Mouse (Mus musculus) forebrain, embryonic 13.5 days (tissue): ENCODE data around the gene Fam160a2. TPM values are rescaled to one million over a fixed set of nuclear protein-coding genes. Genes with fewer than 3 reads are reported as not detected.

ENCODE experiments used
- ATAC-seq: fragments of 200-750 bp; cut with Nextera tagmentation; 2 replicates; pipeline ENCODE4 v1.8.0; 2017
- H3K27ac ChIP-seq: fragments of 300-500 bp; sonication (generic); 2 replicates; pipeline ENCODE4 v1.5.1; 2015; ENCODE audit warnings: inconsistent platforms, mild to moderate bottlenecking, moderate library complexity
- H3K27me3 ChIP-seq: fragments of 300-500 bp; sonication (generic); 2 replicates; pipeline ENCODE4 v1.6.1; 2015; ENCODE audit warnings: mild to moderate bottlenecking, inconsistent platforms
- H3K36me3 ChIP-seq: fragments of 300-500 bp; sonication (generic); 2 replicates; pipeline ENCODE4 v1.6.1; 2015; ENCODE audit warnings: mild to moderate bottlenecking, inconsistent platforms; ENCODE audit not compliant: poor library complexity, severe bottlenecking
- H3K4me1 ChIP-seq: fragments of 300-500 bp; sonication (generic); 2 replicates; pipeline ENCODE4 v1.6.1; 2015; ENCODE audit warnings: inconsistent platforms
- H3K4me2 ChIP-seq: fragments of 300-500 bp; sonication (generic); 2 replicates; pipeline ENCODE4 v1.6.1; 2015; ENCODE audit warnings: inconsistent platforms, mild to moderate bottlenecking, moderate library complexity
- H3K4me3 ChIP-seq: fragments of 300-500 bp; sonication (generic); 2 replicates; pipeline ENCODE4 v1.5.1; 2015; ENCODE audit warnings: mild to moderate bottlenecking, inconsistent platforms
- H3K9ac ChIP-seq: fragments of 300-500 bp; sonication (generic); 2 replicates; pipeline ENCODE4 v1.6.1; 2015; ENCODE audit warnings: mild to moderate bottlenecking, inconsistent platforms
- H3K9me3 ChIP-seq: fragments of 300-500 bp; sonication (generic); replicated peaks from 2 replicates; pipeline ENCODE4 v1.6.1; 2016; ENCODE audit warnings: inconsistent platforms
- WGBS: fragments of 180-500 bp; shearing (Covaris S2); methylation state at CpG from one replicate; pipeline ENCODE4 v1.1.7; 2015; 5-methylcytosine and 5-hydroxymethylcytosine counted together
- polyA plus RNA-seq: library from polyadenylated mRNA; unstranded; fragments of >200 nt; fragmentation: Nextera tagmentation; extraction: Ambion mirVana; gene quantifications from 2 replicates; pipeline ENCODE4 v1.2.1, GENCODE M21; 2015

Fam160a2 gene
- polyA plus RNA-seq, result 44.9 and 45.5 TPM in 2 replicates

DNA sequence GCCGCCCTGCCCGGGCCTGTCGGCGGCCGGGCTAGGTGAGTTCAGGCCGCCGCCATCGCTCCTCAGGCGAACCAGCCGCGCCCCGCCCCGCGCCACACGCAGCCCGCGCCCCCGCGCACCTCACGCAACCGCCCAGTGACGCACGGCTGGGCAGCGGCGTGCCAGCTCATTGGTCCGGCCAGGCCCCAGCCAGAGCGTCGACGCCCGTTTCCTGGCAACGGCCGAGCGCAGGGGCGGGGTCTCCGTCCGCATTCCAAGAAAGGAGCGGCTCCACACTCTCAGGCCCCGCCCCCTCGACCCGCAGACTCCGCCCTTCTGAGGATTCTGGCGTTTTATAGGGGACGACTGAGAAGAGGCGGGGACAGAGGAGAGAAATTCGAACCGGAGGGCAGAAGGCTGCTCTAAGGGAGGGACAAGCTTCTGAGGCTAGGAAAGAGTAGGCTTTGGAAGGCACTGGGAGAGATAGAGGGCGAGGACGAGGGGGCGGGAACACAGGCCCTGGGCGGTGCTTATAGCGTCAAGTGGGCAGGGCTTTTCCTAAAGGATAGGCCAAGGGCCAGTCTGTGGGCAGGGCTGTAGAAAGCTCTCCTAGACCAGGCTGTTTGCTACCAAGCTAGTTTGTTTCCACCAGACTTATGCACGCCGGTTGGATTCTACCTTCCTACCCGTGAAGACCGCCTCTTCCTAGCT lies at the start of gene Fam160a2:
TSS of gene Fam160a2 (minus strand) at position 120 of the 690 bp plus-strand sequence.
- peak within 1 kb of the TSS; percentile 78 for H3K27ac ChIP-seq
- peaks cover 16% of the 10 kb centered on the region for H3K4me1 ChIP-seq
- H3K4me2 ChIP-seq, result peak within 1 kb of the TSS; percentile 90
- H3K36me3 ChIP-seq, result 0 out of 2 replicates have a peak, but pooled peaks cover 2% of the 10 kb centered on the region
- H3K4me3 ChIP-seq, result peak within 1 kb of the TSS; percentile 82
- H3K9me3 ChIP-seq, result no peaks in the 10 kb centered on the region
- no peaks in the 10 kb centered on the region for H3K27me3 ChIP-seq
- under 1% methylated on average over 43 of the region's 55 CpGs for WGBS
- peak; percentile 99 for ATAC-seq
- peak within 1 kb of the TSS; percentile 86 for H3K9ac ChIP-seq

DNA sequence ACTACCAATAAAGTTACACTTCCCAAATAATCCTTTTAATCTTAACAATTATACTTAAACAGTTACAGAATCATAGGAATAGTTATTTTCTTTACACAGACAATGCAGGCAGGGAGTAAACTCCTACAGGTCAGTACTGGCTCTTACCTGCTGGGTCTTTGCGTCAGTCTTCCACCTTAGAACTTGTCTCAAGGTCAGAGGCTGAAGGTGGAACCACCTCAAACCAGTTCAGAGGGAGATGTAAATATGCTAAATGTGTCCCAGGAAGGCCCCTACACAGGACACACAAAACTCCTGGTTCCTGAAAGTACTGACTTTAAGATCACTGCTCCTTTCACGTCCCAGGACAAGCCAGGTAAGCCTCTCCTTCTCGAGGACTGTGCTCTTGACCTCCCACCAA lies 45.2 kb upstream of the Fam160a2 start:
- H3K9ac ChIP-seq, result no peak overlapping the region
- ATAC-seq, result no peak
- H3K4me2 ChIP-seq, result no peak overlapping the region
- H3K4me3 ChIP-seq, result no peak overlapping the region
- no peaks in the 10 kb centered on the region for H3K27me3 ChIP-seq
- 73% methylated on average over 3 of the region's 3 CpGs for WGBS
- H3K9me3 ChIP-seq, result no peaks in the 10 kb centered on the region
- no peaks in the 10 kb centered on the region for H3K36me3 ChIP-seq
- no peaks in the 10 kb centered on the region for H3K4me1 ChIP-seq
- no peak overlapping the region for H3K27ac ChIP-seq

DNA sequence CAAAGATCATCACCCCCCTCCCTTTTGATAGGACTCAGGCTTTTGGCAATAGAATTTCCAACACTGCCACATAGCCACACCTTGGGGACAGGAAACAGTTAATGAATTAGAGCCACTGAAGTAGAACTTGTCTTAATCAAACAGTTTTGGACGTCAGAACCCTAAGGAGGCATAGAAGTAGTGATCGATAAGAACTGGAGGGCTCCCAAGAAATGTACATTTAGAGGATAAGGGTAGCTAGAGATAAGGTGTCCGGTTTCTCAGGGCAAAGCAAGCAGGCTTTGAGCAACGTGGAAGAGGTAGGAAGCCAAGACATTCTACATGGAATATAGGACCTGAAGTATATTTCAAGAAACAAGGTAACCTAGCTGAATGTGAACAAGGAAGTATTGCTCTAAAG lies 41.6 kb upstream of the Fam160a2 start:
- no peak overlapping the region for H3K4me2 ChIP-seq
- 68% methylated on average over 4 of the region's 4 CpGs for WGBS
- H3K9me3 ChIP-seq, result no peaks in the 10 kb centered on the region
- no peaks in the 10 kb centered on the region for H3K27me3 ChIP-seq
- no peak for ATAC-seq
- H3K9ac ChIP-seq, result no peak overlapping the region
- no peak overlapping the region for H3K27ac ChIP-seq
- no peaks in the 10 kb centered on the region for H3K36me3 ChIP-seq
- H3K4me1 ChIP-seq, result no peaks in the 10 kb centered on the region
- no peak overlapping the region for H3K4me3 ChIP-seq

DNA sequence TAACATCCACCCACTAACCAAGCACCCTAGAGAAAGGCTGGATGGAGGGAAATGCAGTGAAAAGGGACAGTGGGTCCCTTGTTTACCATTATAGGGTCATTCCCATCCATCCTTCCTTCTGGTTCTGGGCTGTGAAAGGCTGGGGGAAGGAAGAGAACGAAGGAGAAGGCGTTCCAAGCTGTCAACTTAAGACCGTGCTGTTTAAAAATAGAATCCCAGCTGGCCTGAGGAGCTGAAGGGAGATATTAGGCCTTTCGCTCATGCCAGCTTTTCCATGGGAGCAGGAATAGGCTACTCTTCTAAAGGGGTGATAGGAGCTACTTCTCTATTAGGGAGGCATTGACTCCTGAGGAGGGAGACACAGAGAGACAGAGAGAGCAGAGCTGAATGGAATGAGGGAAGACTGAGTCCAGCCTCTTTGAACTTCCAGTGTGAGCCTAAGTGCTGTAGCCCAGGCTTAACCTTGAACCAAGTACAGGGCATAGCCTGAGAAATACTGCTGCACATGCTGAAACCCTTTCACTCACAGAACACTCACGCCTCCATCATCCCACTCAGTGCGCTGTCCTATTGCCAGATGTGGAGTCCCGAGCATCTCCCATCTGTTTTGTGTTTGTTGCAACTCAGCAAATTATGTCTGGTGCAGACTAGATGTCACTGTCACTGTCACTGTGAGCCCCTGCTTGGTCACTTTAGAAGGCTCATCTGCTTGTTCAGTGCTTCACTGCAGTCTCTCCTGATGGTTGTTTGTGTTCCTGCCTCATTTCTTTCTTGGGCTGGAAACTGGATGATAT lies 38.3 kb upstream of the Fam160a2 start:
- Histone ChIP-seq H3K9ac (no peak overlapping the region), H3K4me2 (no peak overlapping the region), H3K4me1 (no peaks in the 10 kb centered on the region), H3K36me3 (no peaks in the 10 kb centered on the region), H3K4me3 (no peak overlapping the region), H3K9me3 (no peaks in the 10 kb centered on the region), H3K27ac (no peak overlapping the region), H3K27me3 (no peaks in the 10 kb centered on the region)
- ATAC-seq, result no peak
- 90% methylated on average over 7 of the region's 7 CpGs for WGBS

DNA sequence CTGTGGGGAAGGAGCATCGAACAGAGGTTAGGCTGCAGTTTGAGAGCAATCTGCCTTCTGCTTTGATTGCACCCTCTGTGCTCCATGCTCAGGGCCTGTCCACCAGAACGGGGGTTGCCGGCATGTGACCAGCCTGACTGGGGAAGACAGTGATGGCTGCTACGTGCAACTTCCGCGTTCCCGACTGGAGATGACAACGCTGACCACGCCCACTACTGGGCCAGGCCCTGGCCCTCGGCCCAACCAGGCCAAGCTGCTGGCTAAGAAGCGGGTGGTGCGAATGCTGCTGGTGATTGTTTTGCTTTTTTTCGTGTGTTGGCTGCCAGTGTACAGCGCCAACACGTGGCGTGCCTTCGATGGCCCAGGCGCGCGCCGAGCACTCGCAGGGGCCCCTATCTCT lies 34.9 kb upstream of the Fam160a2 start:
- ATAC-seq, result no peak
- no peak overlapping the region for H3K27ac ChIP-seq

DNA sequence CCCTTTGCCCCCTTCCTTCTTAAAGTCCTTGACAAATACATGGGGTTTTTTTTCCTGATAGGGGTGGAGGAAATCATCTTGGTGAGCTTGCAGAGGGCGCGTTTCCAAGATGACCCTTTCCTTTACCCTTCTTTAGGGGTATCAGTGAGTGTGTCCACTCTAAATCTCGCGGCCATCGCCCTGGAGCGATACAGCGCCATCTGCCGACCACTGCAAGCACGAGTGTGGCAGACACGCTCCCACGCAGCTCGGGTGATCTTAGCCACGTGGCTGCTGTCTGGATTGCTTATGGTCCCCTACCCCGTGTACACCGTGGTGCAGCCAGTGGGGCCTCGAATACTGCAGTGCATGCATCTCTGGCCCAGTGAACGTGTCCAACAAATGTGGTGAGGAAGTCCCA lies 34.0 kb upstream of the Fam160a2 start:
- no peak overlapping the region for H3K4me2 ChIP-seq
- no peaks in the 10 kb centered on the region for H3K36me3 ChIP-seq
- no peak overlapping the region for H3K9ac ChIP-seq
- H3K4me1 ChIP-seq, result no peaks in the 10 kb centered on the region
- no peaks in the 10 kb centered on the region for H3K9me3 ChIP-seq
- H3K27me3 ChIP-seq, result no peaks in the 10 kb centered on the region
- H3K4me3 ChIP-seq, result no peak overlapping the region
- H3K27ac ChIP-seq, result no peak overlapping the region
- no peak for ATAC-seq
- 89% methylated on average over 17 of the region's 17 CpGs for WGBS

More for the DNA sequence above, 34.9 kb upstream of the Fam160a2 start:
- H3K27me3 ChIP-seq, result no peaks in the 10 kb centered on the region
- H3K9me3 ChIP-seq, result no peaks in the 10 kb centered on the region
- WGBS, result 88% methylated on average over 22 of the region's 22 CpGs
- H3K4me2 ChIP-seq, result no peak overlapping the region
- H3K9ac ChIP-seq, result no peak overlapping the region
- H3K4me1 ChIP-seq, result no peaks in the 10 kb centered on the region
- H3K36me3 ChIP-seq, result no peaks in the 10 kb centered on the region
- no peak overlapping the region for H3K4me3 ChIP-seq

DNA sequence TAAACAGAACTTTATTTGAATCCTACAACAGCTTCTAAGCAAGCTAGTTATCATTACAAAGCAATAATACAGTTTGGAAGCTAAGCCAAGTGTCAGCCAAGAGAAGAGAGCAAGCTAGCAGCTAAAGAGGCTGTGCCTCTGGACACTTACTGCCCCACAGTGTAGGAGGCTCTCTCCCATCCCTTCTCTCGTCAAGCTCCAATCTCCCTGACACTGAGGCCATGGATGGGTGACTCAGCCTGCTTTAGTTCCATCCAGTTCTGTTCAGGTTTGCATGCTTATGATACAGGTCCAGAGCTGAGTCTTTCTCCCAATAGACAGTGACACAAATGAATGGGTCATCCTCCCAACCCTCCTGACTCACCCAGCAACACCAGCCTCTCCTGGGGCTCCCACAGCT lies 32.2 kb upstream of the Fam160a2 start:
- Histone ChIP-seq H3K36me3 (no peaks in the 10 kb centered on the region), H3K27ac (no peak overlapping the region), H3K4me2 (no peak overlapping the region), H3K9ac (no peak overlapping the region), H3K9me3 (no peaks in the 10 kb centered on the region), H3K4me3 (no peak overlapping the region), H3K4me1 (no peaks in the 10 kb centered on the region), H3K27me3 (no peaks in the 10 kb centered on the region; the same call in 1 of the 2 replicates)
- WGBS, result 76% methylated on average over 1 of the region's 1 CpGs
- no peak for ATAC-seq

DNA sequence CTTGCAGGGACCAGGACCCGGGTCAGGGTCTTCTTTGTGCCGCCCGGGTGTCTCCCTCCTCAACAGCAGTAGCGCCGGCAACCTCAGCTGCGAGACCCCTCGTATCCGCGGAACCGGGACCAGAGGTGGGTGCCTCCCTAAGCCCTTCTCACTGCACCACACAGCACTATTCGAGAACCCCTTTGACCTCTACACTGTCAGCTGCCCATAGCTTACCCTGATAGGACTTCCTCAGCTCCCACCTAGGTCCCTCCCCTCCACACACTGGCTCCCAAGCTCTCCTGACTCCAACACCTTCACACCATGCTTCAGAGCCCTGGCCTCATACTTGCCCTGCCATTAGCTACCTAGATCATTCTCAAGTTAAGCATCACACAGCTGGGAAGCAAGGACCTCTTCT lies 26.2 kb upstream of the Fam160a2 start:
- peak overlapping the region; percentile 61 for H3K9ac ChIP-seq
- H3K9me3 ChIP-seq, result no peaks in the 10 kb centered on the region
- peak overlapping the region; percentile 92 for H3K4me2 ChIP-seq
- WGBS, result 2% methylated on average over 11 of the region's 11 CpGs
- no peak overlapping the region for H3K27ac ChIP-seq
- peak; percentile 68 for ATAC-seq
- H3K36me3 ChIP-seq, result no peaks in the 10 kb centered on the region
- peaks cover 9% of the 10 kb centered on the region for H3K4me1 ChIP-seq
- peak overlapping the region; percentile 49 for H3K4me3 ChIP-seq
- H3K27me3 ChIP-seq, result peaks cover 24% of the 10 kb centered on the region

DNA sequence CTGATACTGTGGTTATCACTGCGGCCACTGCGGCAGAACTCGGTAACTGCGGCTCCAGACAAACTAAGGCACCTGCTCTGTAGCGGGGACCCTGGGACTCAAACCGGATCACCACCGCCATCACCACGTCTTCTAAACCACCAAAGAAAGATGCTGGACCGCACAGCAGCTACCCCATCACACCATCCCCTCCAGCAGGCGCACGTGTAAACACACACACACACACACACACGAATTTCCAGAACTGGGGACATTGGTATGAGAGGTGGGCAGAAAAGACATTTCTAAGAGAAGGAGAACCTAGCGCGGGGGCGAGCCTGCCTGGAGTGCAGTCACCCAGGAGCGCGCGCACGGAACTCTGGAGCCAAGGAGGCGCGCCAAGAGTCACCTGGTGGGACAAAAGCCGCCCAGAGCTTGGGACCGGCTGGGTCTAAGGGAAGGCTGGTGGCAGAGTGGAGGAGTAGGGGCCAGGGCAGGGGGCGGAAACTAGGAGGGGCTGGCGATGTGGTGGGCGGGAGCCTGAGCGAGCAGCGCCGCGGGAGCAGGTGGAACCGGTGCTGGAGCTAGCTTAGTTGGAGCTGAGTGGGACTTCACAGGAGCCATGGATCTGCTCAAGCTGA lies 25.7 kb upstream of the Fam160a2 start, which contains the start of gene Cckbr:
TSS of gene Cckbr (plus strand) at position 308 of the 620 bp plus-strand sequence.
- WGBS, result 1% methylated on average over 29 of the region's 31 CpGs
- ATAC-seq, result peak; percentile 89

DNA sequence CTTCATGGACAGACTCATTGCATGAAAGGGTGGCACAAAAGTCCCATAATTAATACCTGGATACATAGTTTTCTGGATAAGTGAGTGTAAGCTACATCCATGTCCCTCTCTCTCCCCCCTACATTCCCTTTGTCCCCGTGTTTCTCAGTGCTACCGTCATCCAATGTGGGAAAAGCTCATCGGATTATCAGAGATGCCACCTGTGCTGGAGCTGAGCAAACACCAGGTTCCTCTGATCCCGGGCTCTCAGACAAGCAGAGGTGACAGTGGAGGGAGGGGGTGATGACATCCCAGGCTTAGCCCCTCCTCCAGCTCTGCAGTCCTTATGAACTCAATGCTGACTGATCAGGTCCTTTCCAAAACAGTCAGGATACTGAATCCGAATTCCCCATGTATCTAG lies 24.5 kb upstream of the Fam160a2 start:
- no peak overlapping the region for H3K27ac ChIP-seq
- peaks cover 24% of the 10 kb centered on the region for H3K27me3 ChIP-seq
- no peak overlapping the region for H3K9ac ChIP-seq
- H3K9me3 ChIP-seq, result no peaks in the 10 kb centered on the region
- ATAC-seq, result no peak
- H3K4me2 ChIP-seq, result no peak overlapping the region
- H3K36me3 ChIP-seq, result no peaks in the 10 kb centered on the region
- WGBS, result 41% methylated on average over 5 of the region's 5 CpGs
- peaks cover 9% of the 10 kb centered on the region for H3K4me1 ChIP-seq
- no peak overlapping the region for H3K4me3 ChIP-seq

More for the DNA sequence above, 25.7 kb upstream of the Fam160a2 start, which contains the start of gene Cckbr:
- peak within 1 kb of the TSS; percentile 49 for H3K4me3 ChIP-seq
- peak within 1 kb of the TSS; percentile 61 for H3K9ac ChIP-seq
- H3K36me3 ChIP-seq, result no peaks in the 10 kb centered on the region
- H3K27ac ChIP-seq, result no peak within 1 kb of the TSS
- peaks cover 9% of the 10 kb centered on the region for H3K4me1 ChIP-seq
- peak within 1 kb of the TSS; percentile 92 for H3K4me2 ChIP-seq
- peaks cover 24% of the 10 kb centered on the region for H3K27me3 ChIP-seq
- H3K9me3 ChIP-seq, result no peaks in the 10 kb centered on the region

DNA sequence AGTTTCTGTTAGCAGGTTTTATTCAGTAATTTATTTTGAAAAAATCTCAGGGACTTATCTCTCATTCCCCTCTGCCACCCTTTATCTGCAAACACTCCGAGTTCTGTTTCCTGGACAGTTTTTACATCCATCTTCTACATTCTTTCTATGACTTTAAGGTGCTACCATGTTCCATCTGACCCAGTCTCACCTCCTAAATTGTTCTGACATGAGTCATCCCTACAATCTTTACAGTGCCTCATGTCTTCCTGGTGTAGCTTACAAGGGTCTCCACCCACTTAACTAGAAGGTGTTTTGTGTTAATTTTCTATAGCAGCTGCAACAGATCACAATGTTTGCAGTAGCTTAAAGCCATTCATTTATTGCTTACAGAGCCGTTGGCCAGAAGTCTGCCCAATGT lies 21.0 kb upstream of the Fam160a2 start:
- ATAC-seq, result no peak

DNA sequence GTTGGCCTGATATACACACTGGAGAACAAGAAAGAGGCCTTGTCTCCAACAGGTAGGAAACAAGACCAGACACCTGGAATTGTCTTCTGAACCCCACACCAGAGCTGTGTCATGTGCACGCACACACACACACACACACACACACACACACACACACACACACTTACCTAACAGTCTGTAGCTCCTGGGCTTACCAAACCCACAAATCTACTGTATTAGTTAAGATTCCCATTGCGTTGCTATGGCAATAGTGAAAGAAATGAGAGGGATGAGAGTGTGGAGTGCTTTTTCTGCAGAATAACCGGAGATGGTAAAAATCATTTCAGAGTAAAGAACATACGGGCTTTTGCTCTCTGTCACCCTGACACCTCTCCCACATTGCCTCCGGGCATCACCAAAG lies 18.3 kb upstream of the Fam160a2 start:
- Histone ChIP-seq H3K27me3 (no peaks in the 10 kb centered on the region), H3K9ac (no peak overlapping the region), H3K36me3 (no peaks in the 10 kb centered on the region), H3K27ac (no peak overlapping the region), H3K4me2 (no peak overlapping the region), H3K9me3 (no peaks in the 10 kb centered on the region), H3K4me1 (no peaks in the 10 kb centered on the region), H3K4me3 (no peak overlapping the region)
- ATAC-seq, result no peak
- 74% methylated on average over 5 of the region's 5 CpGs for WGBS

More for the DNA sequence above, 21.0 kb upstream of the Fam160a2 start:
- peaks cover 6% of the 10 kb centered on the region for H3K4me1 ChIP-seq
- 66% methylated on average over 2 of the region's 2 CpGs for WGBS
- H3K4me2 ChIP-seq, result no peak overlapping the region
- no peak overlapping the region for H3K9ac ChIP-seq
- H3K36me3 ChIP-seq, result no peaks in the 10 kb centered on the region
- H3K27ac ChIP-seq, result no peak overlapping the region
- H3K27me3 ChIP-seq, result peaks cover 13% of the 10 kb centered on the region
- H3K4me3 ChIP-seq, result no peak overlapping the region
- H3K9me3 ChIP-seq, result no peaks in the 10 kb centered on the region
